Mouse (Mus musculus) E14TG2a.4 (cell line): ENCODE results near the gene Olfr195.
"Not testable (repeated sequence)": the region's sequence is repeated elsewhere in the genome, so short reads cannot be mapped to it uniquely, and the experiment has no call there.

Experiments used
- H3K27me3 ChIP-seq: 2 replicates; pipeline ENCODE4 v1.6.1; 2014; ENCODE audit warnings: low read length, control low read depth; ENCODE audit not compliant: insufficient read depth
- H3K36me3 ChIP-seq: 2 replicates; pipeline ENCODE4 v1.6.1; 2014; ENCODE audit warnings: low read length, control low read depth; ENCODE audit not compliant: insufficient read depth
- H3K4me1 ChIP-seq: replicated peaks from 2 replicates; pipeline ENCODE4 v1.6.1; 2014; ENCODE audit warnings: low read depth, low read length, control low read depth
- H3K4me3 ChIP-seq: replicated peaks from 2 replicates; pipeline ENCODE4 v1.5.1; 2014; ENCODE audit warnings: mild to moderate bottlenecking, low read length
- H3K9me3 ChIP-seq: 2 replicates; pipeline ENCODE4 v1.6.1; 2014; ENCODE audit warnings: low read length, control low read depth
- CTCF ChIP-seq: conservative IDR thresholded peaks from 2 replicates; pipeline ENCODE4 v1.5.1; 2014; ENCODE audit warnings: low read length
- NANOG ChIP-seq: IDR thresholded peaks from 2 replicates; pipeline ENCODE4 v1.6.1; 2014; ENCODE audit warnings: borderline replicate concordance, low read length, mixed read lengths
- POU5F1 ChIP-seq: IDR thresholded peaks from 2 replicates; pipeline ENCODE4 v1.6.1; 2014; ENCODE audit warnings: low read length, borderline replicate concordance

Olfr195 gene

GRCm38 (mm10) chr16:59146746-59147145 lies at the start of gene Olfr195:
TSS of gene Olfr195 (plus strand) at chr16:59147046.
- Histone ChIP-seq H3K4me3 (no peak within 1 kb of the TSS), H3K9me3 (peaks cover 19% of the 10 kb centered on the region), H3K36me3 (no peaks in the 10 kb centered on the region), H3K27me3 (no peaks in the 10 kb centered on the region), H3K4me1 (no peaks in the 10 kb centered on the region)
- TF ChIP-seq CTCF, result no peak
- no peak for TF ChIP-seq NANOG
- no peak for TF ChIP-seq POU5F1

- H3K4me1 ChIP-seq, result no peaks in the 10 kb centered on the region
- H3K9me3 ChIP-seq, result no peaks in the 10 kb centered on the region
- no peak overlapping the region for H3K4me3 ChIP-seq
- TF ChIP-seq CTCF, result no peak
- no peak for TF ChIP-seq NANOG
- TF ChIP-seq POU5F1, result no peak
- H3K27me3 ChIP-seq, result no peaks in the 10 kb centered on the region
- no peaks in the 10 kb centered on the region for H3K36me3 ChIP-seq
These were observed 41.5 kb upstream of the Olfr195 start for GRCm38 (mm10) chr16:59105312-59105711.

GRCm38 (mm10) chr16:59108522-59108921 lies 38.3 kb upstream of the Olfr195 start:
- H3K9me3 ChIP-seq, H3K36me3 ChIP-seq, H3K27me3 ChIP-seq, H3K4me1 ChIP-seq, H3K4me3 ChIP-seq: not testable (repeated sequence)

GRCm38 (mm10) chr16:59111781-59112180 lies 35.1 kb upstream of the Olfr195 start, which contains the start of gene Olfr193:
TSS of gene Olfr193 (minus strand) at chr16:59111881.
- Histone ChIP-seq H3K27me3 (no peaks in the 10 kb centered on the region), H3K36me3 (no peaks in the 10 kb centered on the region), H3K4me3 (no peak within 1 kb of the TSS), H3K9me3 (no peaks in the 10 kb centered on the region), H3K4me1 (no peaks in the 10 kb centered on the region)
- no peak for TF ChIP-seq POU5F1
- TF ChIP-seq NANOG, result no peak
- TF ChIP-seq CTCF, result no peak

GRCm38 (mm10) chr16:59120969-59121368 lies 25.9 kb upstream of the Olfr195 start, which contains the start of gene Olfr194:
TSS of gene Olfr194 (minus strand) at chr16:59121069.
- no peaks in the 10 kb centered on the region for H3K4me1 ChIP-seq
- H3K27me3 ChIP-seq, result no peaks in the 10 kb centered on the region
- H3K9me3 ChIP-seq, result no peaks in the 10 kb centered on the region
- no peaks in the 10 kb centered on the region for H3K36me3 ChIP-seq
- no peak within 1 kb of the TSS for H3K4me3 ChIP-seq
- no peak for TF ChIP-seq NANOG
- no peak for TF ChIP-seq POU5F1
- TF ChIP-seq CTCF, result no peak

GRCm38 (mm10) chr16:59130740-59131139 lies 16.1 kb upstream of the Olfr195 start:
- no peaks in the 10 kb centered on the region for H3K9me3 ChIP-seq
- no peaks in the 10 kb centered on the region for H3K27me3 ChIP-seq
- H3K4me1 ChIP-seq, result no peaks in the 10 kb centered on the region
- no peak overlapping the region for H3K4me3 ChIP-seq
- H3K36me3 ChIP-seq, result no peaks in the 10 kb centered on the region
- no peak for TF ChIP-seq CTCF
- TF ChIP-seq POU5F1, result no peak
- TF ChIP-seq NANOG, result no peak

- Histone ChIP-seq H3K27me3 (no peaks in the 10 kb centered on the region), H3K4me3 (no peak overlapping the region), H3K4me1 (no peaks in the 10 kb centered on the region), H3K9me3 (peaks cover 19% of the 10 kb centered on the region), H3K36me3 (no peaks in the 10 kb centered on the region)
- TF ChIP-seq CTCF (no peak), POU5F1 (no peak), NANOG (no peak)
These were observed 5.7 kb upstream of the Olfr195 start for GRCm38 (mm10) chr16:59141105-59141504.

GRCm38 (mm10) chr16:59151996-59152395 lies 5.2 kb downstream of the Olfr195 start:
- TF ChIP-seq NANOG, result no peak
- no peak for TF ChIP-seq CTCF
- no peak for TF ChIP-seq POU5F1
- H3K36me3 ChIP-seq, result no peaks in the 10 kb centered on the region
- no peaks in the 10 kb centered on the region for H3K4me1 ChIP-seq
- H3K27me3 ChIP-seq, result no peaks in the 10 kb centered on the region
- no peak overlapping the region for H3K4me3 ChIP-seq
- no peaks in the 10 kb centered on the region for H3K9me3 ChIP-seq

- no peaks in the 10 kb centered on the region for H3K4me1 ChIP-seq
- no peaks in the 10 kb centered on the region for H3K9me3 ChIP-seq
- no peaks in the 10 kb centered on the region for H3K27me3 ChIP-seq
- H3K36me3 ChIP-seq, result no peaks in the 10 kb centered on the region
- H3K4me3 ChIP-seq, result no peak within 1 kb of the TSS
- TF ChIP-seq CTCF, result no peak
- no peak for TF ChIP-seq NANOG
- no peak for TF ChIP-seq POU5F1
These were observed 23.5 kb downstream of the Olfr195 start, which contains the start of gene Olfr196 for GRCm38 (mm10) chr16:59170354-59170753. TSS of gene Olfr196 (minus strand) at chr16:59170454.
